Mouse (Mus musculus): ENCODE data around the gene Rtl8b. TPM values are rescaled to one million over a fixed set of nuclear protein-coding genes. Genes with fewer than 3 reads are reported as not detected.
"Not testable (repeated sequence)": the region's sequence is repeated elsewhere in the genome, so short reads cannot be mapped to it uniquely, and the experiment has no call there.

Rtl8b gene
- polyA plus RNA-seq (2011; ENCODE audit: insufficient read depth, insufficient read length, low replicate concordance, missing spikeins), result 13.9 TPM in 1 of 2 replicates, not detected in the other

GRCm38 (mm10) chrX:53670294-53670693 lies at the start of gene Rtl8b:
Rtl8b (minus strand) TSS chrX:53670408.
- Histone ChIP-seq H3K27ac (ENCODE audit: control insufficient read depth, insufficient read depth, low read depth, low read length, poor library complexity) (no peak within 1 kb of the TSS), H3K4me3 (replicated peaks; ENCODE audit: control insufficient read depth, low read depth, low read length) (peak within 1 kb of the TSS; percentile 1), H3K4me1 (ENCODE audit: control insufficient read depth, insufficient read depth, low read length) (no peaks in the 10 kb centered on the region)
- WGBS, result 24% methylated on average over 13 of the region's 15 CpGs
- TF ChIP-seq CTCF (IDR thresholded peaks at IDR 0.05; ENCODE audit: control insufficient read depth, insufficient read depth, low read length) (no peak), POLR2A (IDR thresholded peaks at IDR 0.05; ENCODE audit: borderline replicate concordance, control insufficient read depth, low read depth, low read length) (no peak)

- WGBS, result 21% methylated on average over 47 of the region's 49 CpGs
These were observed 46.3 kb upstream of the Rtl8b start for GRCm38 (mm10) chrX:53716323-53717182.

GRCm38 (mm10) chrX:53715942-53716322 lies 45.7 kb upstream of the Rtl8b start:
- TF ChIP-seq POLR2A (IDR thresholded peaks at IDR 0.05; ENCODE audit: borderline replicate concordance, control insufficient read depth, low read depth, low read length) (no peak), CTCF (IDR thresholded peaks at IDR 0.05; ENCODE audit: control insufficient read depth, insufficient read depth, low read length) (no peak)
- H3K4me3 ChIP-seq (replicated peaks; ENCODE audit: control insufficient read depth, low read depth, low read length), result no peak overlapping the region
- H3K4me1 ChIP-seq (ENCODE audit: control insufficient read depth, insufficient read depth, low read length), result no peaks in the 10 kb centered on the region
- 77% methylated on average over 2 of the region's 2 CpGs for WGBS
- no peak overlapping the region for H3K27ac ChIP-seq (ENCODE audit: control insufficient read depth, insufficient read depth, low read depth, low read length, poor library complexity)

More at GRCm38 (mm10) chrX:53716323-53717182, 46.3 kb upstream of the Rtl8b start:
- no peaks in the 10 kb centered on the region for H3K4me1 ChIP-seq (ENCODE audit: control insufficient read depth, insufficient read depth, low read length)
- no peak overlapping the region for H3K27ac ChIP-seq (ENCODE audit: control insufficient read depth, insufficient read depth, low read depth, low read length, poor library complexity)
- H3K4me3 ChIP-seq (replicated peaks; ENCODE audit: control insufficient read depth, low read depth, low read length), result no peak overlapping the region
- TF ChIP-seq CTCF (IDR thresholded peaks at IDR 0.05; ENCODE audit: control insufficient read depth, insufficient read depth, low read length), result no peak
- no peak for TF ChIP-seq POLR2A (IDR thresholded peaks at IDR 0.05; ENCODE audit: borderline replicate concordance, control insufficient read depth, low read depth, low read length)

- WGBS, result 66% methylated on average over 3 of the region's 3 CpGs
- no peak overlapping the region for H3K4me3 ChIP-seq (replicated peaks; ENCODE audit: control insufficient read depth, low read depth, low read length)
- TF ChIP-seq POLR2A (IDR thresholded peaks at IDR 0.05; ENCODE audit: borderline replicate concordance, control insufficient read depth, low read depth, low read length) (no peak), CTCF (IDR thresholded peaks at IDR 0.05; ENCODE audit: control insufficient read depth, insufficient read depth, low read length) (no peak)
These were observed 32.5 kb upstream of the Rtl8b start for GRCm38 (mm10) chrX:53702673-53703072.

GRCm38 (mm10) chrX:53699225-53699624 lies 29.0 kb upstream of the Rtl8b start:
- TF ChIP-seq CTCF (IDR thresholded peaks at IDR 0.05; ENCODE audit: control insufficient read depth, insufficient read depth, low read length), result no peak
- TF ChIP-seq POLR2A (IDR thresholded peaks at IDR 0.05; ENCODE audit: borderline replicate concordance, control insufficient read depth, low read depth, low read length), result no peak
- no peak overlapping the region for H3K27ac ChIP-seq (ENCODE audit: control insufficient read depth, insufficient read depth, low read depth, low read length, poor library complexity)
- no peaks in the 10 kb centered on the region for H3K4me1 ChIP-seq (ENCODE audit: control insufficient read depth, insufficient read depth, low read length)
- no peak overlapping the region for H3K4me3 ChIP-seq (replicated peaks; ENCODE audit: control insufficient read depth, low read depth, low read length)
- 79% methylated on average over 2 of the region's 2 CpGs for WGBS

More at GRCm38 (mm10) chrX:53702673-53703072, 32.5 kb upstream of the Rtl8b start:
- Histone ChIP-seq H3K27ac (ENCODE audit: control insufficient read depth, insufficient read depth, low read depth, low read length, poor library complexity) (no peak overlapping the region), H3K4me1 (ENCODE audit: control insufficient read depth, insufficient read depth, low read length) (no peaks in the 10 kb centered on the region)

- no peak overlapping the region for H3K4me3 ChIP-seq (replicated peaks; ENCODE audit: control insufficient read depth, low read depth, low read length)
- H3K27ac ChIP-seq (ENCODE audit: control insufficient read depth, insufficient read depth, low read depth, low read length, poor library complexity), result no peak overlapping the region
- 74% methylated on average over 9 of the region's 9 CpGs for WGBS
- H3K4me1 ChIP-seq (ENCODE audit: control insufficient read depth, insufficient read depth, low read length), result no peaks in the 10 kb centered on the region
- no peak for TF ChIP-seq POLR2A (IDR thresholded peaks at IDR 0.05; ENCODE audit: borderline replicate concordance, control insufficient read depth, low read depth, low read length)
- TF ChIP-seq CTCF (IDR thresholded peaks at IDR 0.05; ENCODE audit: control insufficient read depth, insufficient read depth, low read length), result no peak
These were observed 24.0 kb upstream of the Rtl8b start for GRCm38 (mm10) chrX:53694008-53694777.

- WGBS, result 33% methylated on average over 2 of the region's 2 CpGs
- TF ChIP-seq CTCF (IDR thresholded peaks at IDR 0.05; ENCODE audit: control insufficient read depth, insufficient read depth, low read length), result no peak
- TF ChIP-seq POLR2A (IDR thresholded peaks at IDR 0.05; ENCODE audit: borderline replicate concordance, control insufficient read depth, low read depth, low read length), result no peak
- Histone ChIP-seq H3K4me3 (replicated peaks; ENCODE audit: control insufficient read depth, low read depth, low read length) (no peak overlapping the region), H3K27ac (ENCODE audit: control insufficient read depth, insufficient read depth, low read depth, low read length, poor library complexity) (no peak overlapping the region), H3K4me1 (ENCODE audit: control insufficient read depth, insufficient read depth, low read length) (no peaks in the 10 kb centered on the region)
These were observed 22.9 kb upstream of the Rtl8b start for GRCm38 (mm10) chrX:53693141-53693540.

- TF ChIP-seq POLR2A (IDR thresholded peaks at IDR 0.05; ENCODE audit: borderline replicate concordance, control insufficient read depth, low read depth, low read length) (no peak), CTCF (IDR thresholded peaks at IDR 0.05; ENCODE audit: control insufficient read depth, insufficient read depth, low read length) (no peak)
- Histone ChIP-seq H3K4me1 (ENCODE audit: control insufficient read depth, insufficient read depth, low read length) (no peaks in the 10 kb centered on the region), H3K27ac (ENCODE audit: control insufficient read depth, insufficient read depth, low read depth, low read length, poor library complexity) (no peak overlapping the region), H3K4me3 (replicated peaks; ENCODE audit: control insufficient read depth, low read depth, low read length) (no peak overlapping the region)
- WGBS, result 47% methylated on average over 2 of the region's 2 CpGs
These were observed 21.9 kb upstream of the Rtl8b start for GRCm38 (mm10) chrX:53692065-53692464.

GRCm38 (mm10) chrX:53684676-53685075 lies 14.5 kb upstream of the Rtl8b start:
- 60% methylated on average over 2 of the region's 4 CpGs for WGBS
- not testable (repeated sequence) for H3K4me1 ChIP-seq (ENCODE audit: control insufficient read depth, insufficient read depth, low read length); H3K4me3 ChIP-seq (replicated peaks; ENCODE audit: control insufficient read depth, low read depth, low read length); H3K27ac ChIP-seq (ENCODE audit: control insufficient read depth, insufficient read depth, low read depth, low read length, poor library complexity)

- 52% methylated on average over 2 of the region's 3 CpGs for WGBS
These were observed 12.4 kb upstream of the Rtl8b start for GRCm38 (mm10) chrX:53682650-53683049.

GRCm38 (mm10) chrX:53676943-53677342 lies 6.7 kb upstream of the Rtl8b start:
- not testable (repeated sequence) for H3K4me3 ChIP-seq (replicated peaks; ENCODE audit: control insufficient read depth, low read depth, low read length); H3K27ac ChIP-seq (ENCODE audit: control insufficient read depth, insufficient read depth, low read depth, low read length, poor library complexity); H3K4me1 ChIP-seq (ENCODE audit: control insufficient read depth, insufficient read depth, low read length)
- 38% methylated on average over 2 of the region's 2 CpGs for WGBS

More at GRCm38 (mm10) chrX:53682650-53683049, 12.4 kb upstream of the Rtl8b start:
- H3K4me3 ChIP-seq (replicated peaks; ENCODE audit: control insufficient read depth, low read depth, low read length); H3K27ac ChIP-seq (ENCODE audit: control insufficient read depth, insufficient read depth, low read depth, low read length, poor library complexity); H3K4me1 ChIP-seq (ENCODE audit: control insufficient read depth, insufficient read depth, low read length): not testable (repeated sequence)

Data from bone marrow, adult 2 months (tissue).